ENCODE assay signal across 23 mouse cellular contexts in the genomic region with DNA sequence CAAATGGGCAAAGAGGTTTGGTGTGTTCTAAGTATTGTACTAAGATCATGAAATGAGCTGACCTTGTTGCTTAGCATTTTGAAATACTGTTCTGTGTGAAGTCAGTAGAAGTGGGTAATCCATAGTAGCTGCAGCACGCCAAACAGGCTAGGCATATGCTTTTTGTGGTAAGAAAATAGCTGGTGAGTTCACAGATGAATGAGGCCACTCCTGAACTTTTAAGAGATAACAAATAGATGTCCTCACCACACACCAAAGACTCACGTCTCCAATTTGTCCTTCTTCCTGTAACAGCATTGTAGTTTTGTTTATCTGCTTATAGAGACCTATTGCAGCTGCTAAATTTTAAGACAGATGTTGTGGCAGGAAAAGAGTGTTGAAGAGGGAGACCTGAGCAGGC.
A peak's percentile ranks its signal among the peaks of the same experiment; 100 is the strongest.
DNase-seq lines count a peak whose midpoint lies in the region; ATAC-seq and TF ChIP-seq lines count a peak whose summit lies in the region.
"Had no signal": no experiment of that assay in that cellular context is flagged by ENCODE, and none has a peak within 500 bp of the region (broad histone marks: within the 10 kb centered on the region; RNA-seq: fewer than 3 reads in every experiment).

No protein-coding gene starts in this region.

- no peak for TF ChIP-seq CTCF in G1E (IDR thresholded peaks at IDR 0.05; ENCODE audit: low read depth, low read length)

- H3K27me3 ChIP-seq in G1E (ENCODE audit: insufficient read depth, low read length) = no peaks in the 10 kb centered on the region
- H3K27me3 ChIP-seq in midbrain, embryonic 11.5 days (ENCODE audit: control insufficient read depth, insufficient read depth, low read length) = no peaks in the 10 kb centered on the region
- no peaks in the 10 kb centered on the region for H3K27me3 ChIP-seq in midbrain, embryonic 15.5 days (replicated peaks)
- H3K27me3 ChIP-seq: CH12.LX; embryonic facial prominence, embryonic 15.5 days; heart, embryonic 15.5 days had no signal

- WGBS in midbrain, embryonic 11.5 days = 66% methylated on average over 2 of the region's 2 CpGs
- WGBS in midbrain, embryonic 15.5 days = 55% methylated on average over 2 of the region's 2 CpGs

- H3K4me2 ChIP-seq in midbrain, embryonic 11.5 days = no peak overlapping the region
- H3K4me2 ChIP-seq in midbrain, embryonic 15.5 days = no peak overlapping the region
- H3K4me2 ChIP-seq: embryonic facial prominence, embryonic 15.5 days; heart, embryonic 11.5 days; heart, embryonic 15.5 days; hindbrain, embryonic 14.5 days had no signal

- DNase-seq in G1E (ENCODE audit: low spot score) = no peak
- DNase-seq in MEL-GATA-1-ER (ENCODE audit: extremely low read depth, low read depth) = peak; percentile 16
- DNase-seq in midbrain, embryonic 11.5 days (ENCODE audit: low spot score, missing footprints) = no peak
- no peak for DNase-seq in urinary bladder, postnatal 36 days (ENCODE audit: low spot score in 2 of 2)
- no peak for DNase-seq in cerebellum, postnatal 10 days
- DNase-seq: adrenal gland, postnatal 10 days; cerebellum, adult 18-20 months; cerebellum, adult 9-11 months; embryo, embryonic 11 days; gastrocnemius, adult 2 months; heart, adult 2 months; heart, postnatal 14 days had no signal

- peak overlapping the region; percentile 35; the same call in 1 of the 2 replicates for H3K27ac ChIP-seq in midbrain, embryonic 11.5 days (ENCODE audit: low read depth, low read length)
- H3K27ac ChIP-seq in midbrain, embryonic 15.5 days = peak overlapping the region; percentile 70
- H3K27ac ChIP-seq: embryonic facial prominence, embryonic 15.5 days; forebrain, embryonic 10.5 days; gastrocnemius, adult 2 months; heart, adult 2 months; heart, embryonic 15.5 days; hindbrain, embryonic 10.5 days; hindbrain, embryonic 14.5 days had no signal

- H3K36me3 ChIP-seq in G1E (replicated peaks) = peaks cover 41% of the 10 kb centered on the region
- H3K36me3 ChIP-seq in midbrain, embryonic 11.5 days (ENCODE audit: control insufficient read depth, insufficient read depth, low read length) = no peaks in the 10 kb centered on the region
- no peaks in the 10 kb centered on the region for H3K36me3 ChIP-seq in midbrain, embryonic 15.5 days (replicated peaks)
- H3K36me3 ChIP-seq: embryonic facial prominence, embryonic 15.5 days; forebrain, embryonic 10.5 days; heart, embryonic 15.5 days; hindbrain, embryonic 10.5 days had no signal

- H3K4me3 ChIP-seq in G1E (ENCODE audit: low read depth, low read length) = no peak overlapping the region
- H3K4me3 ChIP-seq in midbrain, embryonic 11.5 days (ENCODE audit: low read depth, low read length) = no peak overlapping the region
- H3K4me3 ChIP-seq in midbrain, embryonic 15.5 days = no peak overlapping the region
- H3K4me3 ChIP-seq: embryonic facial prominence, embryonic 15.5 days; erythroblast, embryonic 14.5 days; forebrain, embryonic 10.5 days; gastrocnemius, adult 2 months; heart, adult 2 months; heart, embryonic 15.5 days; hindbrain, embryonic 10.5 days had no signal

- peaks cover 18% of the 10 kb centered on the region for H3K4me1 ChIP-seq in G1E (ENCODE audit: insufficient read depth, low read depth, low read length)
- peaks cover 26% of the 10 kb centered on the region for H3K4me1 ChIP-seq in midbrain, embryonic 11.5 days (ENCODE audit: control insufficient read depth, insufficient read depth, low read length)
- peaks cover 40% of the 10 kb centered on the region for H3K4me1 ChIP-seq in midbrain, embryonic 15.5 days
- H3K4me1 ChIP-seq: heart, embryonic 15.5 days had no signal

- no peak overlapping the region for H3K9ac ChIP-seq in midbrain, embryonic 11.5 days (ENCODE audit: low read length)
- no peak overlapping the region for H3K9ac ChIP-seq in midbrain, embryonic 15.5 days
- H3K9ac ChIP-seq: embryonic facial prominence, embryonic 15.5 days; heart, embryonic 15.5 days; hindbrain, embryonic 14.5 days had no signal

- peak; percentile 34 for ATAC-seq in G1E (ENCODE audit: extremely low read depth, insufficient number of reproducible peaks, low FRiP score, poor library complexity, severe bottlenecking)
- no peak for ATAC-seq in midbrain, embryonic 11.5 days (ENCODE audit: low FRiP score)
- no peak for ATAC-seq in midbrain, embryonic 15.5 days (replicated peaks)
- no peak for ATAC-seq in granulocyte monocyte progenitor cell, adult 5-6 weeks (replicated peaks; ENCODE audit: poor library complexity, severe bottlenecking)
- ATAC-seq: forebrain, embryonic 14.5 days had no signal

- no peaks in the 10 kb centered on the region for H3K9me3 ChIP-seq in G1E (replicated peaks)
- H3K9me3 ChIP-seq in midbrain, embryonic 11.5 days (ENCODE audit: control insufficient read depth, low read length) = no peaks in the 10 kb centered on the region
- no peaks in the 10 kb centered on the region for H3K9me3 ChIP-seq in midbrain, embryonic 15.5 days
- H3K9me3 ChIP-seq: embryonic facial prominence, embryonic 15.5 days; forebrain, embryonic 10.5 days; heart, embryonic 15.5 days; hindbrain, embryonic 10.5 days had no signal
